9 mouse cellular contexts compared by ENCODE assay signal in the genomic region with DNA sequence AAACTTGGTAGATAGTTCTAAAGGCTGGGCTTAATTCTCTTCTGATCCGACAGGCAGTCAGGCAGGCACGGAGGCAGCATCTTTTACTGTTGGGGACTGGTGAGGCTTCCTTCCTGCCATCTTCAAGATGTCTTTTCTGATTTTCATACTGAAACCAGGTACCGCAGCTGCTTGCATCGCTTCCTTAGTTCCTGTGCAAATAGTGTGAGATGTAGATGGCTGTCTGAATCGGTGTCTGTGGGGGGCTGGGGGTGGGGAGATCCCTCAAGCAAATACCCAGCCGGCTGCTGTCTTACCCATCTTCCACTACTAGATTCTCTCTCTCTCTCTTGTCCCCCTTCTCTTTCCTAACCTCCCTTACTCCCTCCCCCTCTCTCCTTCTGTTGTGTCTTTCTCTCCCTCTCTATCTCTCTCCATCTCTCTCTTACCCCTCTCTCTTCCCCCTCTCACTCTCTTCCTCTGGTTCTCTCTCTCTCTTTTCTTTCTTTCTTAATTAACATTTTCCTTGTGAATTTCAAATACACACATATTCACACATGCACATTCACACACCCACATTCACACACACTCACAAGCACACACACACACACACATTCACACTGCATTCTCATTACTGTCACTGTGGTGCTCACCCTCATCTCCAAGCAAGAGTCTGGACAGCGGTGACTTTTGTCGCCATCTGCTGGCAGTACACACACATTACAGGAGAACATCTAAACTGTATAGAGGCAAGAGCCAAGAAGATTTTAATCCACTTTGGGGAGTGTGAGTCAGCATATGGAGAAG.
DNase-seq lines count a peak whose midpoint lies in the region; ATAC-seq and TF ChIP-seq lines count a peak whose summit lies in the region.
"Had no signal": no experiment of that assay in that cellular context is flagged by ENCODE, and none has a peak within 500 bp of the region (broad histone marks: within the 10 kb centered on the region; RNA-seq: fewer than 3 reads in every experiment).

No protein-coding gene starts in this region.

- TF ChIP-seq CTCF in spleen, adult 2 months (IDR thresholded peaks at IDR 0.05; ENCODE audit: extremely low read depth, insufficient read depth, insufficient read length, insufficient replicate concordance) = peak; percentile 83; the same call in 1 of the 2 replicates

- no peak for ATAC-seq in liver, embryonic 12.5 days
- ATAC-seq in midbrain, embryonic 15.5 days (replicated peaks) = peak; percentile 91

- no peak overlapping the region for H3K4me2 ChIP-seq in liver, embryonic 12.5 days
- H3K4me2 ChIP-seq in midbrain, embryonic 15.5 days = no peak overlapping the region
- H3K4me2 ChIP-seq: stomach, embryonic 15.5 days had no signal

- 55% methylated on average over 8 of the region's 8 CpGs for WGBS in liver, embryonic 12.5 days (ENCODE audit: insufficient replicate concordance)
- WGBS in midbrain, embryonic 15.5 days = 70% methylated on average over 8 of the region's 8 CpGs
- 25% methylated on average over 8 of the region's 8 CpGs for WGBS in spleen, adult 2 months

- no peaks in the 10 kb centered on the region for H3K27me3 ChIP-seq in liver, embryonic 12.5 days (replicated peaks)
- no peaks in the 10 kb centered on the region for H3K27me3 ChIP-seq in midbrain, embryonic 15.5 days (replicated peaks)
- no peaks in the 10 kb centered on the region for H3K27me3 ChIP-seq in spleen, adult 2 months (ENCODE audit: control insufficient read depth, insufficient read depth, low read length)
- H3K27me3 ChIP-seq: stomach, embryonic 15.5 days had no signal

- no peak for TF ChIP-seq POLR2A in spleen, adult 2 months (IDR thresholded peaks at IDR 0.05; ENCODE audit: low read depth, low read length)

- no peaks in the 10 kb centered on the region for H3K4me1 ChIP-seq in liver, embryonic 12.5 days
- no peaks in the 10 kb centered on the region for H3K4me1 ChIP-seq in midbrain, embryonic 15.5 days
- no peaks in the 10 kb centered on the region; the same call in 1 of the 2 replicates for H3K4me1 ChIP-seq in spleen, adult 2 months (ENCODE audit: control insufficient read depth, insufficient read depth, insufficient read length)
- H3K4me1 ChIP-seq: stomach, embryonic 15.5 days had no signal

- H3K9ac ChIP-seq in liver, embryonic 12.5 days = no peak overlapping the region
- no peak overlapping the region for H3K9ac ChIP-seq in midbrain, embryonic 15.5 days
- H3K9ac ChIP-seq: stomach, embryonic 15.5 days had no signal

- no peak overlapping the region for H3K4me3 ChIP-seq in liver, embryonic 12.5 days
- H3K4me3 ChIP-seq in midbrain, embryonic 15.5 days = no peak overlapping the region
- H3K4me3 ChIP-seq in spleen, adult 2 months (ENCODE audit: extremely low read depth, insufficient read depth, insufficient read length) = no peak overlapping the region
- H3K4me3 ChIP-seq: stomach, embryonic 15.5 days had no signal

- H3K27ac ChIP-seq in liver, embryonic 12.5 days = no peak overlapping the region
- no peak overlapping the region for H3K27ac ChIP-seq in midbrain, embryonic 15.5 days
- peak overlapping the region; percentile 63 for H3K27ac ChIP-seq in spleen, adult 2 months (ENCODE audit: insufficient read depth, low read length)
- H3K27ac ChIP-seq: stomach, embryonic 15.5 days had no signal

- no peaks in the 10 kb centered on the region for H3K36me3 ChIP-seq in liver, embryonic 12.5 days
- H3K36me3 ChIP-seq in midbrain, embryonic 15.5 days (replicated peaks) = no peaks in the 10 kb centered on the region
- no peaks in the 10 kb centered on the region for H3K36me3 ChIP-seq in spleen, adult 2 months (ENCODE audit: control insufficient read depth, insufficient read depth, low read length)
- H3K36me3 ChIP-seq: stomach, embryonic 15.5 days had no signal

- peak; percentile 57 for DNase-seq in liver
- DNase-seq in cerebellum, adult 9-11 months = peak; percentile 41
- peak; percentile 77 to 84 for DNase-seq in frontal cortex, postnatal 14 days (ENCODE audit: low spot score in 2 of 2)
- peak; percentile 68 for DNase-seq in kidney, adult 18-20 months
- DNase-seq in left cerebral cortex, postnatal 25 days (ENCODE audit: low spot score in 2 of 2) = peak; percentile 82 to 95
- peak; percentile 62 to 80 for DNase-seq in spleen, adult 2 months (ENCODE audit: low read depth in 1 of 2, low spot score in 2 of 2)

- intact Hi-C loops in left cerebral cortex, postnatal 25 days (cut with DNase I) = loop anchor here (1.0 to 2.0 kb wide), 2 partner anchors 96 to 174 kb away; no protein-coding TSS in a partner anchor

- H3K9me3 ChIP-seq in liver, embryonic 12.5 days (replicated peaks) = no peaks in the 10 kb centered on the region
- no peaks in the 10 kb centered on the region for H3K9me3 ChIP-seq in midbrain, embryonic 15.5 days
- H3K9me3 ChIP-seq: stomach, embryonic 15.5 days had no signal
